Mouse (Mus musculus): ENCODE results near the gene Olfr215.
"Not testable (repeated sequence)": the region's sequence is repeated elsewhere in the genome, so short reads cannot be mapped to it uniquely, and the experiment has no call there.

Gene Olfr215

GRCm38 (mm10) chr6:116584095-116584494 lies at the start of gene Olfr215:
Olfr215 (minus strand) TSS chr6:116584195.
- DNase-seq (ENCODE audit: low spot score), result no peak

- peak; percentile 45 for DNase-seq (ENCODE audit: low spot score)
These were observed 48.1 kb upstream of the Olfr215 start for GRCm38 (mm10) chr6:116632129-116632528.

GRCm38 (mm10) chr6:116629766-116630165 lies 45.8 kb upstream of the Olfr215 start:
- DNase-seq (ENCODE audit: low spot score), result no peak

GRCm38 (mm10) chr6:116628539-116629171 lies 44.7 kb upstream of the Olfr215 start, which contains the start of gene Zfp422:
Zfp422 (minus strand) TSS chr6:116628999.
- peak; percentile 55 for DNase-seq (ENCODE audit: low spot score)

GRCm38 (mm10) chr6:116628095-116628494 lies 44.1 kb upstream of the Olfr215 start:
- no peak for DNase-seq (ENCODE audit: low spot score)

- DNase-seq (ENCODE audit: low spot score), result not testable (repeated sequence)
These were observed 42.4 kb upstream of the Olfr215 start for GRCm38 (mm10) chr6:116626417-116626816.

- DNase-seq (ENCODE audit: low spot score), result no peak
These were observed 37.5 kb upstream of the Olfr215 start for GRCm38 (mm10) chr6:116621318-116622023.

- no peak for DNase-seq (ENCODE audit: low spot score)
These were observed 34.1 kb upstream of the Olfr215 start for GRCm38 (mm10) chr6:116618073-116618472.

- no peak for DNase-seq (ENCODE audit: low spot score)
These were observed 31.7 kb upstream of the Olfr215 start for GRCm38 (mm10) chr6:116615719-116616118.

- DNase-seq (ENCODE audit: low spot score), result no peak
These were observed 23.2 kb upstream of the Olfr215 start for GRCm38 (mm10) chr6:116607230-116607629.

GRCm38 (mm10) chr6:116600969-116601368 lies 17.0 kb upstream of the Olfr215 start:
- not testable (repeated sequence) for DNase-seq (ENCODE audit: low spot score)

- DNase-seq (ENCODE audit: low spot score), result no peak
These were observed 14.2 kb downstream of the Olfr215 start for GRCm38 (mm10) chr6:116569834-116570233.

GRCm38 (mm10) chr6:116554952-116555351 lies 29.0 kb downstream of the Olfr215 start:
- DNase-seq (ENCODE audit: low spot score), result no peak

GRCm38 (mm10) chr6:116553935-116554334 lies 30.1 kb downstream of the Olfr215 start, which contains the start of gene Olfr214:
Olfr214 (plus strand) TSS chr6:116554235.
- no peak for DNase-seq (ENCODE audit: low spot score)

- not testable (repeated sequence) for DNase-seq (ENCODE audit: low spot score)
These were observed 33.2 kb downstream of the Olfr215 start, which contains the start of gene Gm5580 for GRCm38 (mm10) chr6:116550841-116551240. Gm5580 (plus strand) TSS chr6:116551141.

- no peak for DNase-seq (ENCODE audit: low spot score)
These were observed 41.5 kb downstream of the Olfr215 start for GRCm38 (mm10) chr6:116542500-116542899.

GRCm38 (mm10) chr6:116538156-116538555 lies 45.8 kb downstream of the Olfr215 start, which contains the start of gene Olfr213:
Olfr213 (plus strand) TSS chr6:116538456.
- no peak for DNase-seq (ENCODE audit: low spot score)
